Mouse (Mus musculus) hindbrain, embryonic 16.5 days (tissue): ENCODE data around the gene Mpc2. TPM values are rescaled to one million over a fixed set of nuclear protein-coding genes. Genes with fewer than 3 reads are reported as not detected.
A peak's percentile ranks its signal among the peaks of the same experiment; 100 is the strongest.

Experiments
- ATAC-seq: fragments of 200-750 bp; cut with Nextera tagmentation; 2 replicates; pipeline ENCODE4 v1.8.0; 2017; ENCODE audit warnings: moderate TSS enrichment, moderate library complexity
- H3K27ac ChIP-seq: fragments of 300-500 bp; sonication (generic); 2 replicates; pipeline ENCODE4 v1.5.1; 2014; ENCODE audit warnings: low read depth, mild to moderate bottlenecking, control low read depth, low read length, moderate library complexity
- H3K27me3 ChIP-seq: fragments of 300-500 bp; sonication (generic); replicated peaks from 2 replicates; pipeline ENCODE4 v1.6.1; 2014; ENCODE audit warnings: low read length; ENCODE audit not compliant: control insufficient read depth, insufficient read depth
- H3K36me3 ChIP-seq: fragments of 300-500 bp; sonication (generic); 2 replicates; pipeline ENCODE4 v1.6.1; 2014; ENCODE audit warnings: mild to moderate bottlenecking, low read length, moderate library complexity, mixed read lengths; ENCODE audit not compliant: control insufficient read depth, insufficient read depth
- H3K4me1 ChIP-seq: fragments of 300-500 bp; sonication (generic); 2 replicates; pipeline ENCODE4 v1.6.1; 2014; ENCODE audit warnings: low read depth, low read length; ENCODE audit not compliant: control insufficient read depth, insufficient read depth
- H3K4me2 ChIP-seq: fragments of 300-500 bp; sonication (generic); 2 replicates; pipeline ENCODE4 v1.6.1; 2014; ENCODE audit warnings: mild to moderate bottlenecking, low read length, control low read depth, moderate library complexity
- H3K4me3 ChIP-seq: fragments of 300-500 bp; sonication (generic); 2 replicates; pipeline ENCODE4 v1.5.1; 2014; ENCODE audit warnings: mild to moderate bottlenecking, low read length, control low read depth, moderate library complexity
- H3K9ac ChIP-seq: fragments of 300-500 bp; sonication (generic); 2 replicates; pipeline ENCODE4 v1.6.1; 2014; ENCODE audit warnings: low read depth, mild to moderate bottlenecking, control low read depth, low read length, moderate library complexity
- H3K9me3 ChIP-seq: fragments of 300-500 bp; sonication (generic); 2 replicates; pipeline ENCODE4 v1.6.1; 2014; ENCODE audit warnings: mild to moderate bottlenecking, low read length, moderate library complexity; ENCODE audit not compliant: control insufficient read depth
- WGBS: fragments of 180-500 bp; shearing (Covaris S2); extraction: QIAGEN DNeasy Blood & Tissue Kit; methylation state at CpG from one replicate; pipeline ENCODE4 v1.1.7; 2014; 5-methylcytosine and 5-hydroxymethylcytosine counted together
- polyA plus RNA-seq: library from polyadenylated mRNA; unstranded; fragments of >200 nt; fragmentation: Nextera tagmentation; extraction: Ambion mirVana; gene quantifications from 2 replicates; pipeline ENCODE4 v1.2.1, GENCODE M21; 2015

Mpc2 gene
- polyA plus RNA-seq, result 210 and 238 TPM in 2 replicates

DNA sequence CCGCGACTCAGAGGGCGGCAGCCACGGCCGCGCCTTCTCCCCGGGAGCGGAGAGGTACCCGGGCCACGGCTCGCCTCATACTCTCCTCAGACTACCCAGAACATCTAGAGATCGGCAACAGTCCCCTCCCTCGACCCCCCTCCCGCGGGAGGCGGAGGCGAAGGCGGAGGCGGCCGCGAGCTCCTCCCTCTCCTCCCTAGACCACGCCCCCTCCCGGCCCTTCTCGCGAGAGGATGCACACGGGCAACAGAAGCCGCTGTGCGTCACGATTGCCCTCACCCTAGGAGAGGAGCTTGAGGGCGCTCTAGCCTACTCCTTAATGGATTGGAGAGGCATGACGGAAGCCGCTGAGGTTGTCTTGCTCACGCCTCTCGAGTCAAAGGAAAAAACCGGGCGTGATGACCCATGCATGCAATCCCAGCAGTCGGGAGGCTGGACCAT lies at the start of gene Mpc2, which contains the start of gene Dcaf6:
Mpc2 (plus strand) TSS at position 278 of the 441 bp plus-strand sequence.
Dcaf6 (minus strand) TSS at position 116 of the 441 bp plus-strand sequence.
- Histone ChIP-seq H3K36me3 (no peaks in the 10 kb centered on the region), H3K4me3 (peak within 1 kb of the TSS; percentile 72), H3K27me3 (no peaks in the 10 kb centered on the region), H3K4me2 (peak within 1 kb of the TSS; percentile 87), H3K27ac (peak within 1 kb of the TSS; percentile 91), H3K9ac (peak within 1 kb of the TSS; percentile 88), H3K4me1 (peaks cover 7% of the 10 kb centered on the region), H3K9me3 (no peaks in the 10 kb centered on the region)
- peak; percentile 95 for ATAC-seq
- WGBS, result under 1% methylated on average over 19 of the region's 37 CpGs

DNA sequence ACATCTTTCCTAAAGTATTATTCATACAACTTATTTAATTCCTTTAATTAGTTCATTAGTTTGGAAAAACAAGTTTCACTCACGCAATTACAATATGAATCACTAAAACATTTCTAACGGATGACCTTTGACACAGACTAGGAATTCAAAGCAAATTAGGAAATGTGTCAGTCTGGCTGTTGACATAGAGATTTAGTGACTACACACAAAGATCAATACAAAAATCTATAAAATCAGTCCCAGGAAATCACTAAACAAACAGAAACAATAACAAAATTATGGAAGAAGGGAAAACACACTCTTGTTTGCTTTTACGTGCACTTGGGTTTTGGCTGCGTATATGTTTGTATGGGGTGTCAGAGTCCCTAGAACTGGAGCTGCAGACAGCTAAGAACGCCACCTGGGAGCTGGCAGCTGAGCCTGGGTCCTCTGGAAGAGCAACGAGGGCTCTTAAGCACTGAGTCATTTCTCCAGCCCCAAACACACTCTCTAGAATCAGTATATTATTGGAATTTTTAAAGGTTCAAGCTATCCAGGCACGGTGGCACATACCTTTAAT lies 39.0 kb upstream of the Mpc2 start:
- Histone ChIP-seq H3K9ac (no peak overlapping the region), H3K4me3 (no peak overlapping the region), H3K4me1 (no peaks in the 10 kb centered on the region), H3K27ac (no peak overlapping the region), H3K9me3 (no peaks in the 10 kb centered on the region), H3K4me2 (no peak overlapping the region), H3K36me3 (peaks cover 2% of the 10 kb centered on the region; the same call in 1 of the 2 replicates), H3K27me3 (no peaks in the 10 kb centered on the region)
- WGBS, result 82% methylated on average over 7 of the region's 7 CpGs
- ATAC-seq, result no peak

DNA sequence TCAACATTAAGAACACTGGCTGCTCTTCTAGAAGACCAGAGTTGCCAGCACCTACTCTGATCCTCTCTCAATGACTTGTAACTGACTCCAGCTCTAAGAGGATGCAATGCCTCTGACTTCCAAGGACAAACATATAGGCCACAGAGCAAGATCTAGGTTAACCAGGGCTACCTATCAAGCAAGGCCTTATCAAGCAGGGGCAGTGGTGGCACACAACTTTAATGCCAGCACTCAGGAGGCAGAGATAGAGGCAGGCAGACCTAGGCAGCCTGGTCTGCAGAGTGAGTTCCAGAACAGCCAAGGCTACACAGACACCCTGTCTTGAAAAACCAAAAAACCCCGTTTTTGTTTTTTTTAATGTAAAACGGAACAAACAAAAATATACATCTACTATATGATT lies 34.2 kb upstream of the Mpc2 start:
- Histone ChIP-seq H3K27me3 (no peaks in the 10 kb centered on the region), H3K4me1 (no peaks in the 10 kb centered on the region), H3K36me3 (peaks cover 2% of the 10 kb centered on the region; the same call in 1 of the 2 replicates), H3K27ac (no peak overlapping the region), H3K4me3 (no peak overlapping the region), H3K4me2 (no peak overlapping the region), H3K9me3 (no peaks in the 10 kb centered on the region), H3K9ac (no peak overlapping the region)
- WGBS, result 91% methylated on average over 2 of the region's 2 CpGs
- no peak for ATAC-seq

DNA sequence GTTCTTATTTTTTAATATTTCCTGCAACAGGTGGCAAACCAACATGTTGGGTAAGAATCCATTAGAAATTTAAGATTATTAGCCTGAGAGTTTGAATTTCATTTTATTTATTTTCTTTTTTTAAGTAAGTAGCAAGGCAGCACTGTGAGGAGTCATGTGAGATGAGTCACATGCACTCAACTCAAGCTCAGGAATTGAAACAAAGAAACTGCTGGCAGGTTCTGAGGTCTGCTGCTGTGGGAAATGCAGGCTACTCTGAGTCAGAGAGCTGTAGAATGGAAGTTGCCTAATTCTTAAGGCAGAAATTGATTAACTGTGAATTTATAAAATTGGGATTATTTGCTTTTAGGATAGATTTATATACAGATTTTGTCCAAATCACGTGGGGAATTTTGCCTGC lies 27.6 kb upstream of the Mpc2 start:
- Histone ChIP-seq H3K4me2 (no peak overlapping the region), H3K36me3 (no peaks in the 10 kb centered on the region), H3K9ac (no peak overlapping the region), H3K4me1 (no peaks in the 10 kb centered on the region), H3K27ac (no peak overlapping the region), H3K9me3 (peaks cover 5% of the 10 kb centered on the region; the same call in 1 of the 2 replicates), H3K4me3 (no peak overlapping the region), H3K27me3 (no peaks in the 10 kb centered on the region)
- ATAC-seq, result no peak
- 81% methylated on average over 1 of the region's 1 CpGs for WGBS

DNA sequence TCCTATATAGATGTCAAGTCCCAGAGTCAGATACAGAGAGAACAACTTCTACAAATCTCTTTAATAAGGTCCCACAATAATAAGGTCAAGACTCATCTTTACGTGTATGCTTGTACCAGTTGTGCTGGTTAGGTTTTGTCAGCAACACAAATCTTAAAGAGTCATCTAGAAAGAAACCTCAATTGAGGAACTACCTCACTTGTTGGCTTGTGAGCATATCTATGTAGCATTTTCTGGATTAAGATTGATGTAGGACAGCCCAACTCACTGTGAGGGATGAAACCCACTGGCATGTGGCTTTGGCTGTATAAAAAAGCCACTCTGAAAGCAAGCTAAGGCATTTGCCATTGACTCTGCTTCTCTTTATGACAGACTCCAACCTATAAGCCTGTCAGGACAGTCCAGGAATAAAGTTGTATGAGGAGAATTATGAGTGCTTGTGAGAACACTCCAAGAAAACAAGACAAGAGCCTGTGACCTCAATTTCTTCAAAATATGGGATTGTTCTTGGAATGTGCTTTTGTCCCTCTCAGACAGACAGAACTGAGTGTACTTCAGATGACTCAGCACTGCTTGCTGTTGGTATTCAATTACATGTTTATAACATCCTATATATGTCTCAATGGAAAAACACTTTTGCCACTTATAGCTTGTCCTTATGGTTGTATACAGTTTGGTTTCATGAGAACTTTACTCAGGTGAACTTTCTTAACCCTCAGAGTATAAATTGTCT lies 22.0 kb upstream of the Mpc2 start:
- WGBS, result 100% methylated on average over 1 of the region's 1 CpGs
- no peak for ATAC-seq

DNA sequence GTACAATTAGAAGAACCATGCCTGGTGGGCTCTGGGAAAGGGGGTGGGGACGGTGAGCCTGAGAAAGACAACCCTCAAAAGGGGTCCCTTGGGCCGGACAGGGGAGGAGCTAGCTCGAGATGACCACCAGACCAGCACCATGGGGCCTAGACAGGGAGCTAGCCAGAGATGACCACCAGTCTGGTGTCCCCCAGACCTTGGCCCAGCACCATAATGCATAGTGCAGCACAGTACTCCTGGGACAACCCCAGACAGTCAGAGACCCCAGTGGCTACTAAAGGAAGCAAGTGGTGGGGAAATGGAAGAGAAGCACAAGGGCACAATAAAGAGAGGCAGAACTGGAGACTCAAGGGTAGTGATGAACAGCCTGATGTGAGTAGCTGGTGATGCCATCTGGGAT lies 19.6 kb upstream of the Mpc2 start:
- Histone ChIP-seq H3K4me3 (no peak overlapping the region), H3K9me3 (0 out of 2 replicates have a peak, but pooled peaks cover 1% of the 10 kb centered on the region), H3K27me3 (no peaks in the 10 kb centered on the region), H3K9ac (no peak overlapping the region), H3K4me1 (no peaks in the 10 kb centered on the region), H3K36me3 (no peaks in the 10 kb centered on the region), H3K27ac (no peak overlapping the region), H3K4me2 (no peak overlapping the region)
- 74% methylated on average over 3 of the region's 3 CpGs for WGBS
- ATAC-seq, result 0 out of 2 replicates have a peak, but pooled peaks have one; percentile 17

More for the DNA sequence above, 22.0 kb upstream of the Mpc2 start:
- H3K9ac ChIP-seq, result no peak overlapping the region
- H3K36me3 ChIP-seq, result no peaks in the 10 kb centered on the region
- H3K4me2 ChIP-seq, result no peak overlapping the region
- no peaks in the 10 kb centered on the region for H3K27me3 ChIP-seq
- no peaks in the 10 kb centered on the region for H3K4me1 ChIP-seq
- no peak overlapping the region for H3K27ac ChIP-seq
- H3K4me3 ChIP-seq, result no peak overlapping the region
- peaks cover 5% of the 10 kb centered on the region; the same call in 1 of the 2 replicates for H3K9me3 ChIP-seq

DNA sequence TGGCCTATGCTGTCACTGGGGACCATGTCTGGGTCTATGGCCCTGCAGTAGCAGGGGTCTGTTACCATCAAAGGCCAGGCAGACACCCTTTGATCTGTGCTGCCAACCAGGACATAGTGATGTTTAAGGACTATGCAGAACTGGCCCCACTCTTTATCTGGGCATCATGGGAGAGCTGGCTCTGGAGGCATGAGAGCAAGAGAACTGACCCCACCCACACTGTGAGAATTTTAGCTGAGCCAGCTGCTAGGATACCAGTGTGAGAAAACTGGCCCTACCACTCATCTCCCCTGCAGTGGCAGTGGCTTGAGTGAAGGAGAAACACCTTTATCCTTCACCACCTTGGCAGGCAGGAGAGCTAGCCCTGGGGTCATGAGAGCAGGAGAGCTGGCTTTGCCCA lies 19.2 kb upstream of the Mpc2 start:
- no peaks in the 10 kb centered on the region for H3K4me1 ChIP-seq
- no peak overlapping the region for H3K4me3 ChIP-seq
- no peak overlapping the region for H3K9ac ChIP-seq
- no peak for ATAC-seq
- H3K9me3 ChIP-seq, result no peaks in the 10 kb centered on the region
- no peak overlapping the region for H3K4me2 ChIP-seq
- H3K36me3 ChIP-seq, result no peaks in the 10 kb centered on the region
- H3K27ac ChIP-seq, result no peak overlapping the region
- no peaks in the 10 kb centered on the region for H3K27me3 ChIP-seq

DNA sequence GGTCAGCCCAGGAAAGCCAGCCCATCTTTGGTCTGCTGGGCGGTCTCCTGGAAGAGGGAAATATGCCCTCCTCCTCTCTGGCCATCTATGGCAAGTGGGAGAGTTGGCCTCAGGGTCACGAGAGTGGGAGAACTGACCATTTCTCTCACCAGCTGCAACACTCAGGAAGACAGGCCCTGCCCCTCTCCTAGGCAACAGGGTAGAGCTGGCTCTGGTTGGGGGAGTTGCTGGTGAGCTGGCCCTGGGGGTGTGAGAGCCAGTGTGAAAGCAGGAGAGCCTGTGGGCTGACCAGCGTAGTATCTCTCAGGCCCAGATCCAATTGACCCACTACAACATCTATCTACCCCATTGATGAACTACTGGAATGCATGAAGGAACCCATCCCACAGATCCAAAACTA lies 18.7 kb upstream of the Mpc2 start:
- Histone ChIP-seq H3K4me2 (no peak overlapping the region), H3K36me3 (no peaks in the 10 kb centered on the region), H3K9me3 (no peaks in the 10 kb centered on the region), H3K27me3 (no peaks in the 10 kb centered on the region), H3K4me3 (no peak overlapping the region), H3K27ac (no peak overlapping the region), H3K4me1 (no peaks in the 10 kb centered on the region), H3K9ac (no peak overlapping the region)
- WGBS, result 83% methylated on average over 3 of the region's 3 CpGs
- no peak for ATAC-seq

DNA sequence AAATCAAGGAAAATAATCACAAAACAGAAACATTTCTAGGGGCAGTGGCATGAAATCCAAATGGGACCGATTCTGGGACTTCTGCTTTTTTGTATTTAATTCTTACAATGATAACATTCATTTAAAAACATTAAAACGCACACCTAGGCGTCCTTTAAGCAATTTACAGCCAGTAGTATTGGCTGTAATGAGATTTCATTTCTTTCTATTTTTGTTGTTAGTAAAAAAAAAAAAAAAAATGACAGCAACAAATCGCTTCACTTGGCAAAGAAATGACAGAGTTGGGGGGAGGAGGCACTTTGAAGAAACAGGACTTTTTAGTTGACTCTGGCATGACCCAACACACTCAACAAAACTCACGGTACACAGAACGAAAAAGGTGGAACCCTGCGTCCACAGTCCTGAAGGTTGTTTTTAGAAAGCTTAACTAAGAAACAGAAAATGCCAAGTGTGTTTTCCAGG lies 1.4 kb upstream of the Mpc2 start:
- no peaks in the 10 kb centered on the region for H3K36me3 ChIP-seq
- H3K9ac ChIP-seq, result peak overlapping the region; percentile 88; the same call in 1 of the 2 replicates
- H3K4me3 ChIP-seq, result peak overlapping the region; percentile 72
- 23% methylated on average over 7 of the region's 7 CpGs for WGBS
- H3K4me1 ChIP-seq, result peaks cover 7% of the 10 kb centered on the region
- no peak for ATAC-seq
- H3K9me3 ChIP-seq, result peaks cover 4% of the 10 kb centered on the region; the same call in 1 of the 2 replicates
- peak overlapping the region; percentile 80 for H3K4me2 ChIP-seq
- no peak overlapping the region for H3K27ac ChIP-seq
- no peaks in the 10 kb centered on the region for H3K27me3 ChIP-seq
